Mouse (Mus musculus): ENCODE data around the gene Ctnnd2. TPM values are rescaled to one million over a fixed set of nuclear protein-coding genes. Genes with fewer than 3 reads are reported as not detected.

The Ctnnd2 gene
- polyA plus RNA-seq, 1 experiment from 2014 or later = 46.6 TPM

DNA sequence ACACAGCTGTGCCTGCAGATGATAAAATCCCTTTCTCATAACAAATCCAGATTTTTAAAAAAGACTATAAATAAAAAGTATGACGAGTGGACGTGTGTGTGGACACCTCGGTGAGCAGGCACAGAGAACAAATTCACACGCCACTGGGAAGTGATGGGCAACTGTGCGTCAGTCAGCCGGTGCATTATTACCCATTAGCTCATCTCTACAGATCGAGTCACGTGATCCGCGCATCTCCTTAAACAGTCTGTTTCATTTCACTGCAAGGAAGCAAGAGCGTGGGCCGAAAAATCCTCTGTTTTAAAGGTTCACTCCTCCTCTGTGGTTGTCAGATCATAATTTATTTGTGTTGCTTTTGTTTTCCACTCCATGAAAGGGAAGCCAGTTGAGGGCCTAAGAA is 378.6 kb downstream of the Ctnnd2 start:
- Histone ChIP-seq H3K27ac (ENCODE audit: low read depth, low read length) (no peak overlapping the region), H3K27me3 (ENCODE audit: control insufficient read depth, insufficient read depth, low read length) (no peaks in the 10 kb centered on the region), H3K36me3 (ENCODE audit: control insufficient read depth, insufficient read depth, low read length) (no peaks in the 10 kb centered on the region), H3K4me1 (replicated peaks; ENCODE audit: control insufficient read depth, insufficient read depth, low read length) (no peaks in the 10 kb centered on the region), H3K9me3 (ENCODE audit: control insufficient read depth, low read length) (no peaks in the 10 kb centered on the region), H3K4me2 (ENCODE audit: low read depth, low read length, severe bottlenecking) (no peak overlapping the region), H3K9ac (ENCODE audit: low read length) (no peak overlapping the region), H3K4me3 (ENCODE audit: low read depth, low read length) (no peak overlapping the region)
- 92% methylated on average over 12 of the region's 12 CpGs for WGBS
- DNase-seq (ENCODE audit: low spot score) (no peak), ATAC-seq (replicated peaks; ENCODE audit: low FRiP score) (no peak)

DNA sequence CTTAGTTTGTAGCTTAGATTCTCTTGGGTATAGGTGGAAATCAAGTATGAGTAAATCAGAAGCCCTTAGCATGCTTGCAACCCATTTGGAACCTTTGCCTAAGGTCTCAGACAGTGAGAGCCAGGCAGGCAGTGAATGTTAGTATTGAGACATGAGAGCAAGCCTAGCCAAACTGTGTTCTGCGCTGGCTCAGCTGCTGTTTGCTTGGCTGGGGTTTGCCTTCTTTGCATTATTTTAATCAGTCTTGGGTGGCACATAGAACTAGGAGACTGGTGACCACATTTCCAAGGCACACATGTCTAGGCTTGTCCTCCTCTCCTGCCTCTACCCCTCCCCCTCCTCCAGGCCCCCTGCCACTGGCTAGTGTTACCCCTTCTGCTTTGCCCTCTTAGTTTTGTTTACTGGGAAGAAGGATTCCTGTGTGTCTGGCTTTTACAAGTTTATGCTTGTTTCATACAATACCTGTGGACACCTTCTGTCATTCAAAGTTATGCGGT is 381.6 kb downstream of the Ctnnd2 start:
- DNase-seq (ENCODE audit: low spot score) (no peak), ATAC-seq (replicated peaks; ENCODE audit: low FRiP score) (no peak)
- no peaks in the 10 kb centered on the region for H3K27me3 ChIP-seq (ENCODE audit: control insufficient read depth, insufficient read depth, low read length)

DNA sequence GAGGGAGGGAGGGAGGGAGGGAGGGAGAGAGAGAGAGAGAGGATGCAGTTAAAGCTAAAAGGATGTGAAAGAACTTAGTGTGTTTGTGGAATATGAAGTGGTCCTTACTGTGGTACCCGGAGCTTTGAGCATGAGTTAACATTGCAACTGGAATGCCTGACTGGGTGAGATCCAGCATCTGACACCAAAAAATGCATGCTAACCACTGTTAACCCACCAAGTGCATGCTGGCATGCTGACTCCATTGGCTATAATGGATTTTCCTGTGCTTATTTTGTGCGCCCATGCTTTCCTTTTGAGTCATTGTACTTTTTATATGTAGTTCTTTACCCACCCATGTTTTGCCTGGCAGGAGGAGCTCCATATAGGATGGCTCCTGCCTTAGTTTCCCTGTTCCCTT is 383.4 kb downstream of the Ctnnd2 start:
- Histone ChIP-seq H3K9ac (ENCODE audit: low read length) (no peak overlapping the region), H3K9me3 (ENCODE audit: control insufficient read depth, low read length) (no peaks in the 10 kb centered on the region), H3K27ac (ENCODE audit: low read depth, low read length) (no peak overlapping the region), H3K27me3 (ENCODE audit: control insufficient read depth, insufficient read depth, low read length) (no peaks in the 10 kb centered on the region), H3K4me3 (ENCODE audit: low read depth, low read length) (no peak overlapping the region), H3K4me2 (ENCODE audit: low read depth, low read length, severe bottlenecking) (no peak overlapping the region), H3K4me1 (replicated peaks; ENCODE audit: control insufficient read depth, insufficient read depth, low read length) (no peaks in the 10 kb centered on the region), H3K36me3 (ENCODE audit: control insufficient read depth, insufficient read depth, low read length) (no peaks in the 10 kb centered on the region)
- WGBS = 86% methylated on average over 2 of the region's 2 CpGs
- ATAC-seq (replicated peaks; ENCODE audit: low FRiP score) (no peak), DNase-seq (ENCODE audit: low spot score) (no peak)

More for the DNA sequence above, 381.6 kb downstream of the Ctnnd2 start:
- Histone ChIP-seq H3K9me3 (ENCODE audit: control insufficient read depth, low read length) (no peaks in the 10 kb centered on the region), H3K4me3 (ENCODE audit: low read depth, low read length) (no peak overlapping the region), H3K4me1 (replicated peaks; ENCODE audit: control insufficient read depth, insufficient read depth, low read length) (no peaks in the 10 kb centered on the region), H3K36me3 (ENCODE audit: control insufficient read depth, insufficient read depth, low read length) (no peaks in the 10 kb centered on the region), H3K9ac (ENCODE audit: low read length) (no peak overlapping the region), H3K27ac (ENCODE audit: low read depth, low read length) (no peak overlapping the region), H3K4me2 (ENCODE audit: low read depth, low read length, severe bottlenecking) (no peak overlapping the region)
- WGBS = 88% methylated on average over 2 of the region's 2 CpGs

DNA sequence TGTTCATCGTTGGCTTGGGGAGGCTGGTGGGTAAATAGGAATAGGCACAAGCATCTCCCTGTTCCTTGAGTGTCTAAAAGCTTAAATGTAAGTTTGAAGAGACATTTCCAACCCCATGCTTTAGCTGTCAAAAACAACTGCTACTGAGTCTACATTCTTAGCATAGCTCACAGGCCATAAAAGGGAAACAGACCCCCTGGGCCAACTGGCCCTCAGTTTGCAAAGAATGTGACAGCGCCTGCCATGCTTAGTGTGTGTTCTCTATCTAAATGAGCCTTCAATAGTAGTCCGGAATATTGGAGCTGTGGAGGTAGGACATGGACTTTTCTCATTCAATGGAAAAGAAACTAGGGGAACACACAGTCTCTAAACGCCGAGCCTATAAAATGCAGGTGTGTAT is 390.0 kb downstream of the Ctnnd2 start:
- no peak for DNase-seq (ENCODE audit: low spot score)
- Histone ChIP-seq H3K4me1 (replicated peaks; ENCODE audit: control insufficient read depth, insufficient read depth, low read length) (no peaks in the 10 kb centered on the region), H3K9me3 (ENCODE audit: control insufficient read depth, low read length) (no peaks in the 10 kb centered on the region), H3K27ac (ENCODE audit: low read depth, low read length) (no peak overlapping the region), H3K36me3 (ENCODE audit: control insufficient read depth, insufficient read depth, low read length) (no peaks in the 10 kb centered on the region), H3K9ac (ENCODE audit: low read length) (no peak overlapping the region), H3K27me3 (ENCODE audit: control insufficient read depth, insufficient read depth, low read length) (no peaks in the 10 kb centered on the region), H3K4me3 (ENCODE audit: low read depth, low read length) (no peak overlapping the region), H3K4me2 (ENCODE audit: low read depth, low read length, severe bottlenecking) (no peak overlapping the region)
- ATAC-seq (replicated peaks; ENCODE audit: low FRiP score) = no peak
- WGBS = 85% methylated on average over 5 of the region's 5 CpGs

DNA sequence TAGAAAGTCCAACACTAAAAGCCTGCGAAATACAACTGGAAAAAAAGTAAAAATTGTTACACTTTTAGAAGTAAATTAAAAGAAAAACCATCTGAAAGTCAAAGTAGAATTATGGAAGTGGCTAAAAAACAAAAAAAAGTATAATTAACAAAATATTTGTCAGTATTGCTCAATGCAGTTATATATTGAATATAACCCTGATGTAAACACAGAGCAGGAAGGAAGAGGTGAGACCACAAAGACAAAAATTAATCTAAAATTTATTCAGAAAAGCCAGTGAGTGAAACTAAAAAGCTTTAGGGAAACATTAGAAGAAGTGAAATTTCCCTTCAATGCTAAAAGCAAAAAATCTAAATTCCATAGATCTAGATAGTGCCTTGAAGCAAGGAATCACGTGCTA is 392.2 kb downstream of the Ctnnd2 start:
- H3K27me3 ChIP-seq (ENCODE audit: control insufficient read depth, insufficient read depth, low read length) = no peaks in the 10 kb centered on the region
- WGBS = 90% methylated on average over 2 of the region's 2 CpGs
- no peaks in the 10 kb centered on the region for H3K4me1 ChIP-seq (replicated peaks; ENCODE audit: control insufficient read depth, insufficient read depth, low read length)
- no peaks in the 10 kb centered on the region for H3K9me3 ChIP-seq (ENCODE audit: control insufficient read depth, low read length)
- H3K36me3 ChIP-seq (ENCODE audit: control insufficient read depth, insufficient read depth, low read length) = no peaks in the 10 kb centered on the region
- no peak overlapping the region for H3K27ac ChIP-seq (ENCODE audit: low read depth, low read length)
- no peak overlapping the region for H3K4me3 ChIP-seq (ENCODE audit: low read depth, low read length)
- ATAC-seq (replicated peaks; ENCODE audit: low FRiP score) (no peak), DNase-seq (ENCODE audit: low spot score) (no peak)
- H3K4me2 ChIP-seq (ENCODE audit: low read depth, low read length, severe bottlenecking) = no peak overlapping the region
- no peak overlapping the region for H3K9ac ChIP-seq (ENCODE audit: low read length)

DNA sequence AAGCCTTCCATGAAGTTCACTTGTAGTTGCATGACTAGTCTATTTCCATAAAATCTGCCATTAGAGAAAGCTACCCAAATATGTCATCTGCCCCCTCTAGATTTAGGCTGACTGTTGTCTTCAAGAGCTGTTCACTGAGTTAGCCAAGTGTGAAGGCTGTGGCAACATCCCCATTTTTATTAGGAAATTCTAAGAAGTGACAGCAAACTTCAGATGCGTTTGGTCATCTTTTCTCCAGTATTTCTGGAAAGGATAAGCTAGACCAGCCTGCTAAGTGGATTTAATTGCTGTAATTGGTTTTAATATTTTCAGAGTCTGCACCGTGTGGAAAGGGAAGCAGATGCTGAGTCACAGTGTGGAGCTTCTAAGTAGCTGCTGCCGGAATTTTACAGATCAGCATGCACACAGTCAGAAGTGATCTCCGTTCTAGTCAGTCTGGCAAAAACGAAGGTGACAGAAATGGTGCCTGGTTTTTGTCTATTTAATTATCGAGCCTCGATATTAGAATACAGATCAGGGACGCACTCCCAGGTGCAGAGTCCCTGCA is 397.9 kb downstream of the Ctnnd2 start:
- Histone ChIP-seq H3K4me3 (ENCODE audit: low read depth, low read length) (no peak overlapping the region), H3K9ac (ENCODE audit: low read length) (no peak overlapping the region), H3K36me3 (ENCODE audit: control insufficient read depth, insufficient read depth, low read length) (no peaks in the 10 kb centered on the region), H3K27ac (ENCODE audit: low read depth, low read length) (no peak overlapping the region), H3K4me2 (ENCODE audit: low read depth, low read length, severe bottlenecking) (no peak overlapping the region), H3K4me1 (replicated peaks; ENCODE audit: control insufficient read depth, insufficient read depth, low read length) (no peaks in the 10 kb centered on the region), H3K27me3 (ENCODE audit: control insufficient read depth, insufficient read depth, low read length) (no peaks in the 10 kb centered on the region), H3K9me3 (ENCODE audit: control insufficient read depth, low read length) (no peaks in the 10 kb centered on the region)
- ATAC-seq (replicated peaks; ENCODE audit: low FRiP score) (no peak), DNase-seq (ENCODE audit: low spot score) (no peak)
- 85% methylated on average over 8 of the region's 8 CpGs for WGBS

DNA sequence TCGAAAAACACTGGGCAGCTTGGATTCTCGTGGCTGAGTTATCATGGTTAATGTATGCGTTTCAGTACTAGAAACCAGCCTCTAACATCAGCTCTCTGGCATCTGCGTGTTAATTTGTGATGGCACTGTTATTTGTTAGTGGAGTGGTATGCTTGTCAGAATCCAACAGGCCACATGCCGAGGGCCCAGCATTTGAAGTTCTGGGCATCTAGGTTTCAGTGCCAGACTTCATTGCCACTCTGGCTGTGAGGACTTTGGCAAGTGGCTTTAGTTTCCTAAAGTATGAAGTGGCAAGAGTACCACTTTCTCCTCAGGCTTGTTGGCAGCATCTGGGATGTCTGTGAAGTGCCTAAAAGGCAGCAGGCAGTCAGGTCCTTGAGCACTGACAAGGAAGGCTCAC is 415.1 kb downstream of the Ctnnd2 start:
- WGBS = 84% methylated on average over 5 of the region's 5 CpGs
- no peak overlapping the region for H3K4me3 ChIP-seq (ENCODE audit: low read depth, low read length)

DNA sequence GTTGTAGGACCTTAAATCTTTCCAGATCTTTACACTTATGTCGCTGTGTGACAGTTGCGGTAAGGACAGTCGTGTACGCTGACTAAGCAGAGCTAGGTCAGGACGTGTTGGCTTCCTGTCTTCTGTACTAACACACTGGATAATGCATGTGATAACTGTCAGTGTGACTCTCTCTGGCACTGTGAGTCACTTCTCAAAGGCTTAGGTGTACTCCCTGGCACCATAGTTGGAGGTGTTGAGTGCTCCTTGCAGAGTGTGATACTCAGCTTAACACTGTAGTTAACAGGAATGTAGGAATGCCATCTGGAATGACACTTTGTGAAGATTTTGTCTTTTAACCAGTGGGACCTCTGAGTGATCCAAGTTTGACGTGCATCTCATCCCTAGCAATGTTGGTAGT is 418.5 kb downstream of the Ctnnd2 start:
- Histone ChIP-seq H3K9ac (ENCODE audit: low read length) (no peak overlapping the region), H3K4me2 (ENCODE audit: low read depth, low read length, severe bottlenecking) (no peak overlapping the region), H3K27me3 (ENCODE audit: control insufficient read depth, insufficient read depth, low read length) (no peaks in the 10 kb centered on the region), H3K9me3 (ENCODE audit: control insufficient read depth, low read length) (no peaks in the 10 kb centered on the region), H3K36me3 (ENCODE audit: control insufficient read depth, insufficient read depth, low read length) (no peaks in the 10 kb centered on the region), H3K4me3 (ENCODE audit: low read depth, low read length) (no peak overlapping the region), H3K27ac (ENCODE audit: low read depth, low read length) (no peak overlapping the region), H3K4me1 (replicated peaks; ENCODE audit: control insufficient read depth, insufficient read depth, low read length) (no peaks in the 10 kb centered on the region)
- no peak for DNase-seq (ENCODE audit: low spot score)
- 93% methylated on average over 6 of the region's 6 CpGs for WGBS
- no peak for ATAC-seq (replicated peaks; ENCODE audit: low FRiP score)

More for the DNA sequence above, 415.1 kb downstream of the Ctnnd2 start:
- Histone ChIP-seq H3K4me1 (replicated peaks; ENCODE audit: control insufficient read depth, insufficient read depth, low read length) (no peaks in the 10 kb centered on the region), H3K36me3 (ENCODE audit: control insufficient read depth, insufficient read depth, low read length) (no peaks in the 10 kb centered on the region), H3K27me3 (ENCODE audit: control insufficient read depth, insufficient read depth, low read length) (no peaks in the 10 kb centered on the region), H3K9ac (ENCODE audit: low read length) (no peak overlapping the region), H3K27ac (ENCODE audit: low read depth, low read length) (no peak overlapping the region), H3K9me3 (ENCODE audit: control insufficient read depth, low read length) (no peaks in the 10 kb centered on the region), H3K4me2 (ENCODE audit: low read depth, low read length, severe bottlenecking) (no peak overlapping the region)
- ATAC-seq (replicated peaks; ENCODE audit: low FRiP score) = no peak
- DNase-seq (ENCODE audit: low spot score) = no peak

DNA sequence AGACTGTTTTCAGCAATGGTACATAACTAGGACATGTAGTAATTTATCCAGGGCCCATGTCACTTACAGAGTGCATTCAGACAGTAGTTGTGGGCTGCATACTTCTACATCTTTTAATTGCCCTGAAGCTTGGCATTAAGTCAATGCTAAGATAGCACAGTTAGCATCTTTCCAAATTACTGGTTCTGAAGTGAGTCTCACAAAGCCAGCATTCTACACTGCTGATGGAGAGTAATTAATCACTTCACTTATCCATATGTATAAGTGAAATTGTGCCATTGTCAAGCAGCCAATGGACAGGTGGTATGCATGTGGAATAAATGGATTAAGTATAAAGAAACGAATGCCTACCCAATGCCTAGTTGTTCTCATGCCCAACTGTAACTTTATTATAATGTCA is 423.1 kb downstream of the Ctnnd2 start:
- Histone ChIP-seq H3K4me3 (ENCODE audit: low read depth, low read length) (no peak overlapping the region), H3K9ac (ENCODE audit: low read length) (no peak overlapping the region), H3K27ac (ENCODE audit: low read depth, low read length) (no peak overlapping the region), H3K36me3 (ENCODE audit: control insufficient read depth, insufficient read depth, low read length) (no peaks in the 10 kb centered on the region), H3K4me2 (ENCODE audit: low read depth, low read length, severe bottlenecking) (no peak overlapping the region), H3K27me3 (ENCODE audit: control insufficient read depth, insufficient read depth, low read length) (no peaks in the 10 kb centered on the region), H3K9me3 (ENCODE audit: control insufficient read depth, low read length) (no peaks in the 10 kb centered on the region), H3K4me1 (replicated peaks; ENCODE audit: control insufficient read depth, insufficient read depth, low read length) (no peaks in the 10 kb centered on the region)
- DNase-seq (ENCODE audit: low spot score) = no peak
- WGBS = 70% methylated on average over 1 of the region's 1 CpGs
- no peak for ATAC-seq (replicated peaks; ENCODE audit: low FRiP score)
